Mouse (Mus musculus) lung, embryonic 15.5 days (tissue): ENCODE results near the gene Pld1. TPM values are rescaled to one million over a fixed set of nuclear protein-coding genes. Genes with fewer than 3 reads are reported as not detected.
A peak's percentile ranks its signal among the peaks of the same experiment; 100 is the strongest.

Experiments
- ATAC-seq: fragments of 200-750 bp; cut with Nextera tagmentation; 2 replicates; pipeline ENCODE4 v1.8.0; 2017; ENCODE audit warnings: moderate number of reproducible peaks, borderline replicate concordance; ENCODE audit not compliant: low FRiP score, low TSS enrichment; ENCODE audit errors: extremely low read depth
- H3K27ac ChIP-seq: fragments of 300-500 bp; sonication (generic); 2 replicates; pipeline ENCODE4 v1.5.1; 2015; ENCODE audit warnings: moderate library complexity, mild to moderate bottlenecking, inconsistent platforms
- H3K27me3 ChIP-seq: fragments of 300-500 bp; sonication (generic); 2 replicates; pipeline ENCODE4 v1.6.1; 2015; ENCODE audit warnings: inconsistent platforms
- H3K36me3 ChIP-seq: fragments of 300-500 bp; sonication (generic); 2 replicates; pipeline ENCODE4 v1.6.1; 2015; ENCODE audit warnings: inconsistent platforms
- H3K4me1 ChIP-seq: fragments of 300-500 bp; sonication (generic); 2 replicates; pipeline ENCODE4 v1.6.1; 2015; ENCODE audit warnings: inconsistent platforms
- H3K4me2 ChIP-seq: fragments of 300-500 bp; sonication (generic); 2 replicates; pipeline ENCODE4 v1.6.1; 2015; ENCODE audit warnings: inconsistent platforms, mild to moderate bottlenecking, moderate library complexity
- H3K4me3 ChIP-seq: fragments of 300-500 bp; sonication (generic); 2 replicates; pipeline ENCODE4 v1.5.1; 2015; ENCODE audit warnings: mild to moderate bottlenecking, inconsistent platforms
- H3K9ac ChIP-seq: fragments of 300-500 bp; sonication (generic); 2 replicates; pipeline ENCODE4 v1.6.1; 2015; ENCODE audit warnings: inconsistent platforms
- H3K9me3 ChIP-seq: fragments of 300-500 bp; sonication (generic); 2 replicates; pipeline ENCODE4 v1.6.1; 2016; ENCODE audit warnings: inconsistent platforms
- WGBS: fragments of 180-500 bp; shearing (Covaris S2); methylation state at CpG from one replicate; pipeline ENCODE4 v1.1.7; 2015; 5-methylcytosine and 5-hydroxymethylcytosine counted together
- polyA plus RNA-seq: library from polyadenylated mRNA; unstranded; fragments of >200 nt; fragmentation: Nextera tagmentation; extraction: Ambion mirVana; gene quantifications from 2 replicates; pipeline ENCODE4 v1.2.1, GENCODE M21; 2015

Gene Pld1
- 6.4 and 9.0 TPM in 2 replicates for polyA plus RNA-seq

- Histone ChIP-seq H3K4me1 (peaks cover 13% of the 10 kb centered on the region), H3K9ac (peak within 1 kb of the TSS; percentile 77), H3K4me2 (peak within 1 kb of the TSS; percentile 91), H3K9me3 (no peaks in the 10 kb centered on the region), H3K36me3 (no peaks in the 10 kb centered on the region), H3K4me3 (peak within 1 kb of the TSS; percentile 77), H3K27me3 (no peaks in the 10 kb centered on the region), H3K27ac (peak within 1 kb of the TSS; percentile 92)
- WGBS, result 1% methylated on average over 56 of the region's 68 CpGs
- ATAC-seq, result peak; percentile 95
Observed at GRCm38 (mm10) chr3:27938381-27939323, at the start of gene Pld1. Pld1 (plus strand) TSS chr3:27938695.

- 54% methylated on average over 8 of the region's 8 CpGs for WGBS
- Histone ChIP-seq H3K4me1 (peaks cover 18% of the 10 kb centered on the region), H3K27ac (no peak within 1 kb of the TSS), H3K36me3 (no peaks in the 10 kb centered on the region), H3K9ac (no peak within 1 kb of the TSS), H3K27me3 (no peaks in the 10 kb centered on the region), H3K4me2 (no peak within 1 kb of the TSS), H3K9me3 (no peaks in the 10 kb centered on the region), H3K4me3 (no peak within 1 kb of the TSS)
- no peak for ATAC-seq
Observed at GRCm38 (mm10) chr3:27896318-27896892, 42.1 kb upstream of the Pld1 start, which contains the start of gene Tmem212. Tmem212 (minus strand) TSS chr3:27896368.

- Histone ChIP-seq H3K4me2 (no peak overlapping the region), H3K27ac (no peak overlapping the region), H3K9me3 (no peaks in the 10 kb centered on the region), H3K9ac (no peak overlapping the region), H3K4me3 (no peak overlapping the region), H3K36me3 (no peaks in the 10 kb centered on the region), H3K27me3 (no peaks in the 10 kb centered on the region), H3K4me1 (peaks cover 18% of the 10 kb centered on the region)
- ATAC-seq, result no peak
- WGBS, result 61% methylated on average over 10 of the region's 10 CpGs
Observed at GRCm38 (mm10) chr3:27898178-27898577, 40.3 kb upstream of the Pld1 start.

- no peaks in the 10 kb centered on the region for H3K36me3 ChIP-seq
- no peak overlapping the region for H3K4me3 ChIP-seq
- H3K9me3 ChIP-seq, result no peaks in the 10 kb centered on the region
- peak overlapping the region; percentile 11; the same call in 1 of the 2 replicates for H3K27ac ChIP-seq
- H3K27me3 ChIP-seq, result no peaks in the 10 kb centered on the region
- no peak overlapping the region for H3K9ac ChIP-seq
- H3K4me2 ChIP-seq, result no peak overlapping the region
- ATAC-seq, result no peak
- 35% methylated on average over 13 of the region's 13 CpGs for WGBS
- H3K4me1 ChIP-seq, result peaks cover 18% of the 10 kb centered on the region
Observed at GRCm38 (mm10) chr3:27899012-27899726, 39.3 kb upstream of the Pld1 start.

- Histone ChIP-seq H3K9me3 (no peaks in the 10 kb centered on the region), H3K27me3 (no peaks in the 10 kb centered on the region), H3K4me3 (no peak overlapping the region), H3K9ac (no peak overlapping the region), H3K4me2 (no peak overlapping the region), H3K27ac (no peak overlapping the region), H3K4me1 (peaks cover 23% of the 10 kb centered on the region), H3K36me3 (no peaks in the 10 kb centered on the region)
- 90% methylated on average over 6 of the region's 6 CpGs for WGBS
- ATAC-seq, result no peak
Observed at GRCm38 (mm10) chr3:27901846-27902245, 36.6 kb upstream of the Pld1 start.

- Histone ChIP-seq H3K36me3 (no peaks in the 10 kb centered on the region), H3K27me3 (no peaks in the 10 kb centered on the region), H3K4me3 (no peak overlapping the region), H3K4me2 (no peak overlapping the region), H3K27ac (no peak overlapping the region), H3K9me3 (no peaks in the 10 kb centered on the region), H3K4me1 (peaks cover 9% of the 10 kb centered on the region), H3K9ac (no peak overlapping the region)
- WGBS, result 13% methylated on average over 13 of the region's 13 CpGs
- ATAC-seq, result peak; percentile 14; the same call in 1 of the 2 replicates
Observed at GRCm38 (mm10) chr3:27904659-27905330, 33.7 kb upstream of the Pld1 start.

GRCm38 (mm10) chr3:27906647-27907209 lies 31.8 kb upstream of the Pld1 start:
- Histone ChIP-seq H3K27ac (no peak overlapping the region), H3K9me3 (no peaks in the 10 kb centered on the region), H3K9ac (no peak overlapping the region), H3K4me2 (no peak overlapping the region), H3K36me3 (no peaks in the 10 kb centered on the region), H3K27me3 (no peaks in the 10 kb centered on the region), H3K4me1 (peaks cover 9% of the 10 kb centered on the region), H3K4me3 (no peak overlapping the region)
- ATAC-seq, result peak; percentile 57; the same call in 1 of the 2 replicates
- WGBS, result 81% methylated on average over 7 of the region's 7 CpGs

- H3K4me3 ChIP-seq, result no peak overlapping the region
- peaks cover 9% of the 10 kb centered on the region for H3K4me1 ChIP-seq
- no peak overlapping the region for H3K27ac ChIP-seq
- H3K27me3 ChIP-seq, result no peaks in the 10 kb centered on the region
- ATAC-seq, result no peak
- H3K9ac ChIP-seq, result no peak overlapping the region
- H3K4me2 ChIP-seq, result no peak overlapping the region
- no peaks in the 10 kb centered on the region for H3K36me3 ChIP-seq
- H3K9me3 ChIP-seq, result no peaks in the 10 kb centered on the region
- WGBS, result 62% methylated on average over 2 of the region's 2 CpGs
Observed at GRCm38 (mm10) chr3:27907301-27907700, 31.2 kb upstream of the Pld1 start.

- H3K27me3 ChIP-seq, result no peaks in the 10 kb centered on the region
- no peak overlapping the region for H3K27ac ChIP-seq
- peaks cover 9% of the 10 kb centered on the region for H3K4me1 ChIP-seq
- H3K4me2 ChIP-seq, result no peak overlapping the region
- H3K9me3 ChIP-seq, result no peaks in the 10 kb centered on the region
- 62% methylated on average over 2 of the region's 2 CpGs for WGBS
- no peaks in the 10 kb centered on the region for H3K36me3 ChIP-seq
- H3K4me3 ChIP-seq, result no peak overlapping the region
- no peak for ATAC-seq
- no peak overlapping the region for H3K9ac ChIP-seq
Observed at GRCm38 (mm10) chr3:27908316-27908715, 30.2 kb upstream of the Pld1 start.

- Histone ChIP-seq H3K4me2 (no peak overlapping the region), H3K36me3 (no peaks in the 10 kb centered on the region), H3K9me3 (no peaks in the 10 kb centered on the region), H3K27me3 (no peaks in the 10 kb centered on the region), H3K27ac (no peak overlapping the region), H3K4me3 (no peak overlapping the region), H3K4me1 (peaks cover 9% of the 10 kb centered on the region), H3K9ac (no peak overlapping the region)
- no peak for ATAC-seq
- WGBS, result 78% methylated on average over 3 of the region's 3 CpGs
Observed at GRCm38 (mm10) chr3:27909016-27909415, 29.5 kb upstream of the Pld1 start.
